Mouse (Mus musculus): ENCODE data around the gene Mcm8.

Mcm8 gene

GRCm38 (mm10) chr2:132815608-132816314, at the start of gene Mcm8, which contains the start of gene Trmt6:
Mcm8 (plus strand) TSS chr2:132816141.
Trmt6 (minus strand) TSS chr2:132816055.
- DNase-seq (ENCODE audit: low spot score in 2 of 2), result peak; percentile 83 to 89

GRCm38 (mm10) chr2:132770822-132771221, 45.1 kb upstream of the Mcm8 start:
- DNase-seq (ENCODE audit: low spot score in 2 of 2), result no peak

- DNase-seq (ENCODE audit: low spot score in 2 of 2), result no peak
Observed at GRCm38 (mm10) chr2:132780978-132781377, 35.0 kb upstream of the Mcm8 start, which contains the start of gene Chgb. Chgb (plus strand) TSS chr2:132781278.

- DNase-seq (ENCODE audit: low spot score in 2 of 2), result peak; percentile 87 to 92
Observed at GRCm38 (mm10) chr2:132781439-132782068, 34.4 kb upstream of the Mcm8 start.

- no peak for DNase-seq (ENCODE audit: low spot score in 2 of 2)
Observed at GRCm38 (mm10) chr2:132784039-132784438, 31.9 kb upstream of the Mcm8 start.

GRCm38 (mm10) chr2:132793441-132794203, 22.3 kb upstream of the Mcm8 start:
- no peak for DNase-seq (ENCODE audit: low spot score in 2 of 2)

- no peak for DNase-seq (ENCODE audit: low spot score in 2 of 2)
Observed at GRCm38 (mm10) chr2:132794204-132794586, 21.7 kb upstream of the Mcm8 start.

GRCm38 (mm10) chr2:132802976-132803375, 13.0 kb upstream of the Mcm8 start:
- no peak for DNase-seq (ENCODE audit: low spot score in 2 of 2)

- no peak for DNase-seq (ENCODE audit: low spot score in 2 of 2)
Observed at GRCm38 (mm10) chr2:132841071-132841470, 25.1 kb downstream of the Mcm8 start.

- DNase-seq (ENCODE audit: low spot score in 2 of 2), result peak; percentile 93 to 96
Observed at GRCm38 (mm10) chr2:132846407-132847358, 30.7 kb downstream of the Mcm8 start, which contains the start of gene Crls1. Crls1 (plus strand) TSS chr2:132846666.

- DNase-seq (ENCODE audit: low spot score in 2 of 2), result no peak
Observed at GRCm38 (mm10) chr2:132847581-132847980, 31.6 kb downstream of the Mcm8 start.

- no peak for DNase-seq (ENCODE audit: low spot score in 2 of 2)
Observed at GRCm38 (mm10) chr2:132848361-132848760, 32.4 kb downstream of the Mcm8 start.

- no peak for DNase-seq (ENCODE audit: low spot score in 2 of 2)
Observed at GRCm38 (mm10) chr2:132849141-132849540, 33.2 kb downstream of the Mcm8 start.

GRCm38 (mm10) chr2:132853051-132853450, 37.1 kb downstream of the Mcm8 start:
- DNase-seq (ENCODE audit: low spot score in 2 of 2), result no peak

GRCm38 (mm10) chr2:132856333-132856732, 40.4 kb downstream of the Mcm8 start:
- DNase-seq (ENCODE audit: low spot score in 2 of 2), result no peak

- no peak for DNase-seq (ENCODE audit: low spot score in 2 of 2)
Observed at GRCm38 (mm10) chr2:132860435-132860834, 44.5 kb downstream of the Mcm8 start.

GRCm38 (mm10) chr2:132861456-132861855, 45.5 kb downstream of the Mcm8 start:
- DNase-seq (ENCODE audit: low spot score in 2 of 2), result no peak

GRCm38 (mm10) chr2:132863325-132863724, 47.4 kb downstream of the Mcm8 start:
- DNase-seq (ENCODE audit: low spot score in 2 of 2), result no peak

- no peak for DNase-seq (ENCODE audit: low spot score in 2 of 2)
Observed at GRCm38 (mm10) chr2:132867521-132867920, 51.6 kb downstream of the Mcm8 start.

GRCm38 (mm10) chr2:132869682-132870081, 53.7 kb downstream of the Mcm8 start:
- DNase-seq (ENCODE audit: low spot score in 2 of 2), result no peak

GRCm38 (mm10) chr2:132870286-132870685, 54.3 kb downstream of the Mcm8 start:
- DNase-seq (ENCODE audit: low spot score in 2 of 2), result no peak
